Mouse (Mus musculus) embryonic facial prominence, embryonic 14.5 days (tissue): Measurements from ENCODE around the gene Cldn18. TPM values are rescaled to one million over a fixed set of nuclear protein-coding genes. Genes with fewer than 3 reads are reported as not detected.

Experiments used
- polyA plus RNA-seq: library from polyadenylated mRNA; unstranded; fragments of >200 nt; fragmentation: Nextera tagmentation; extraction: Ambion mirVana; gene quantifications from 2 replicates; pipeline ENCODE4 v1.2.1, GENCODE M21; 2014

The Cldn18 gene
- polyA plus RNA-seq, 1 experiment from 2014 or later = not detected

Other genes starting within 250 kb of the Cldn18 start
- 21.0 and 22.8 TPM in 2 replicates for gene Armc8, start 148.4 kb downstream of the Cldn18 start, polyA plus RNA-seq
- 19.0 and 21.3 TPM in 2 replicates for gene Dbr1, start 141.5 kb downstream of the Cldn18 start, polyA plus RNA-seq
- not detected in 2 replicates for gene A4gnt, start 104.8 kb downstream of the Cldn18 start, polyA plus RNA-seq
- 15.6 and 15.8 TPM in 2 replicates for gene Dzip1l, start 87.8 kb downstream of the Cldn18 start, polyA plus RNA-seq
- gene Sox14, start 158.9 kb upstream of the Cldn18 start, polyA plus RNA-seq = 0.10 TPM in 1 of 2 replicates, not detected in the other